Mouse (Mus musculus): ENCODE results near the gene Vav2.

Gene Vav2

DNA sequence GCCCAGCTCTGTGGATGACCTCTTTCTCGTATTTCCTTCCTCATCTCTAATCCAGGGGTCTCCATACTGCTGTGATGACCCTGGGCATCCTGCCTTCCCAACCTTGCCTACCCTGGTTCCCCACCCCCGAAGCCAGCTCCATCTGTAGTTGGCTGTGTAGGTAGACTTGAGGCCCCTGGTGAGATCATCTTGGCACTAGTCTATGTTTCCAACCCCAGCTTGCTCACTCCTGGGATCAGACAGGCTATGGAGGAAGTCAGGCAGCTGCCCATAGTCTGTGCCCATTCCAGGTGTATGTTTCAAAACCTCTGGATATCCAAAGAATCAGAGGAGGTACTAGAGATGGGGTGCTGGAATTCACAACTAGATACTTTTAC lies 179.4 kb downstream of the Vav2 start:
- in situ Hi-C loops (cut with MboI; ENCODE audit: low pct_unique_long_range_greater_than_20kb in 1 of 2, low sequenced_read_pairs in 2 of 2, unreplicated experiment in 1 of 2): no loop called here

DNA sequence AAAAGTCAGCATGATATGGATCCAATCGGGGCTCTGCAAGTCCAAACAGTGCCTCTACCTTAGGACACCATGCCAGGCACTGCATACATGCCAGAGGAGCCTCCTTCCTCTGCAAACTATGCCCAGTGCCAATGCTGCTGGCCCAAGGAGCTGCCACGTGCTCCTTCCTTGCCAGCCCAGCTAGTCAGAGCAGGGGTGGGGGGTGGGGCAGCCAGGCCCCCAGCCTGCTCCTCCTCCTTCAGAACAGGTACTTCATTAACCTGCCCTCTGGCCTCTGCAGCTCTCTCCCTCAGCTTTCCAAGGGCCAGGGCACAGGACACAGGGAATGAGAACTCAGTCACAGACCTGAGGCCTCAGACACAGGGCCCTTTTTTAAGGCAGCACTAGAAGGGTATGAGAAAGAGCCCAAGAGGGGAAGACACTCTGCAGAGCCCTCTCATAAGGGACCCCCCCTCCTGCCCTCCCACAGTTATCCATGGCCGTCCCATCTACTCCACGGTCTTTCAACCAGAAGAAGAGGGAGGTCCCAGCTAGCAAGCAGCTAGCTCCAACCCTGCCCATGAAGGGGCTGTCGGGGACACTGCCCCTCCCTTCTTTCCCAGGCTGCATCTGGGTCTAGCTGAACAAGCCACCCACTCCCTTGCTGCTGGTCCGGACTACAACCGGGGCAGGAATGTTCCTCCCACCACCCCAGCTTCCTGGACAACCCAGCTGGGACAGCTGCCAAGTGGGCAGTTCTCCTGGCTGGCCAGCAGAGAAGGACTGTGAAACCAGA lies 179.9 kb downstream of the Vav2 start:
- in situ Hi-C loops (cut with MboI; ENCODE audit: low pct_unique_long_range_greater_than_20kb in 1 of 2, low sequenced_read_pairs in 2 of 2, unreplicated experiment in 1 of 2): no loop called here

DNA sequence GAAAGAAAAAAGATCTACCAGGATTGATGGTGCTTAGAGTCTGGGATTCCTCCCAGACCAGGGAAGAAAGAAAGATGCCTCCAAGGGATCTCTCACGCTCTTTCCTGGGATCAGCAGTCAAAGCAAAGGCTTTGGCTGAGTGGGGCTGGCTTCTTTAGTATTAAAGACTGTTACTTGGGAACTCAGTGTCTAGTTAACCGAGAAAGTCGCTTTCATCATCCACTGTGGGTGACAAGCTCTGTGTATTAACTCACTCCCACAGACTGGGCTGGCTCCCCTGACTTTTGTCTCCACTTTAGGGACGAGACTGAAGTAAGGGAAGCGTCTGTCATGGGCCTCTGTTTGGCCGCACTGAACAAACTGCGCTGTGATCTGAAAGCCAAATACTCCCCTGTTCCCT lies 180.9 kb downstream of the Vav2 start:
- in situ Hi-C loops (cut with MboI; ENCODE audit: low pct_unique_long_range_greater_than_20kb in 1 of 2, low sequenced_read_pairs in 2 of 2, unreplicated experiment in 1 of 2): no loop called here

DNA sequence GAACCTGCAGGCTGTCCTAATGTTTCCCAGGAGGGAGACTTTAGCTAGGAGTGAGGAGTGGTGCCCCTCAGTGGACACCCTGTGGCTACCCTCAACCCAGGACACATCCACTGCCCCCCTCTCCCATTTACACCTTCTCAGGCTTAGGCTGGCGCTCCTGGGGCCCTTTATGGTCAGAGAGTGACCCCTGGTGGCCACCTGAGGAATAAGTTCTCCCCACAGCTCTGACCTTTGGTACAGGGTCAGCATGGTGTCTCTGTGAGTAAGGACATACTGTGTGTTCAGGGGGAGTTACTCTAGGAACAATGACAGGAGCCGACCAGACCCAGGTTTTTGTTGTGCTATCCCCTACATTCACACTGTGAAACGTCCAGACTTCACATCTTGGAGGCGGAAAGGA lies 189.5 kb downstream of the Vav2 start:
- in situ Hi-C loops (cut with MboI; ENCODE audit: low pct_unique_long_range_greater_than_20kb in 1 of 2, low sequenced_read_pairs in 2 of 2, unreplicated experiment in 1 of 2): loop anchor here (5.0 to 10.0 kb wide), 3 partner anchors 193 to 593 kb away; no protein-coding TSS in a partner anchor

DNA sequence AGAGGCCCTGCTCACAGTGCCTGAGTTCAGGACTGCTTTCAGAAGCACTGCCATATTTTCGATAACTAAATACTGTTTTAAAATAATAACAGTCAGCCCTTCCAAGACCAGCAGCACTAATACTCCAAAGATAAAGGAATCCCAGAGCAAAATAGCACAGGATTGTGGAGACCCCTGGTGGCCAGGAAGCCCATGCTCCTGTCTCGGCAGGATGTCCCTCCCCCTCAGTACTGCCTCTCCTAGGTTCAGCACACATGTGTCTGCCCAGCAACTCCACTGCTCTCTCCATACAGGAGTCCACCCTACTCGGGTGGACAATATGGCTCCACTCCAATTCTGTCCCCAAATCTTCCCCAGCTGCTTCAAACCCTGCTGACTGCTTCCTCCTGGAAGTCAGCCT lies 191.1 kb downstream of the Vav2 start:
- in situ Hi-C loops (cut with MboI; ENCODE audit: low pct_unique_long_range_greater_than_20kb in 1 of 2, low sequenced_read_pairs in 2 of 2, unreplicated experiment in 1 of 2): loop anchor here (5.0 to 10.0 kb wide), 3 partner anchors 191 to 591 kb away; no protein-coding TSS in a partner anchor

DNA sequence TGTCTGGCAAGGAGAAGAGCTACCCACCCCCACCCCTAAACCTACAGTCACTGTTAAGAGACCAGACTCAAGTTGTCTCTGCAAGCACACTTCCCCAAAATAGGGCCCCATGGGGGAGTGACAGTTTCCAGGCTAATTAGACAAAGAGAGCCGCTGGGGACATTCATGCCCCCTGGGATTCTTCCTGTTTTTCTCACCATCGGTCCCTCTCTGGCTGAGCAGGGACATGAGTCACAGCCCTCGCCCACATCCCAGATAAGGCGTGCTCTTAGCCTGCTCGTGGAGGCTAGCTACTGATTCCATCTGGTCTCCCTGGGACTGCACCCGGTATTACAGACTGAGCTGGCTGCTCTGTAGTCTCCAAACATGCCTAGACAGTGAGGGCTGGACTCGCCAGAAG lies 194.5 kb downstream of the Vav2 start:
- in situ Hi-C loops (cut with MboI; ENCODE audit: low pct_unique_long_range_greater_than_20kb in 1 of 2, low sequenced_read_pairs in 2 of 2, unreplicated experiment in 1 of 2): loop anchor here in 1 of 2 experiments (5.0 to 10.0 kb wide), 3 partner anchors 155 to 588 kb away; partner anchors contain the start of gene Adamtsl2

DNA sequence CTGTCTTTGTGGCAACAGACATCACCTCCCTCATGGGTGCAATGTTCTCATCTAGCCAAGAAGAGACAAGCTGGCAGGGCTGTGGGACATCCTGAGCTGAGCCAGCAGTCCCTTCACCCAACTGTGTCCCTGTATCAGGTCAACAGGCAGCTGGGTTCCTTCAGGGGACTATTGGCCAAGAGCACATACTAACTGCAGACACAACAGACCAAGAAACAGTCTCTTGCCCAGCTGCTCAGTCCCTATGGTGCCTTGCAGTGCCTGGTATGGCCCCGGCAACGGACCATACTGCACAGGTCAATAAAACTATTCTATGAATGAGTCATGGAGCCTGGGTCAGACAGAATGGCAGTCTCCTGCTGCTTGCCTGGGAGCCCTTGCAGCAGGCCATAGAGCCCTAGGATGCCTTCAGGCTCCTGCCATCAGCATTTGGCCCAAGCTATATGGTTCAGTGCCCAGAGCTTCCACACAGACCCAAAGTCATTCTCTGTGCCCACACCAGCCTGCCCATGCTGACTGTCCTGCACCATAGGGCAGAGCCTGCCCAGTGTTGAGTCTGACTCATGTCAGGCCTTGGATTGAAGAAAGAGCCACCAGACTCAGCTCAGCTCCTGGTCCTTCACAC lies 197.2 kb downstream of the Vav2 start:
- in situ Hi-C loops (cut with MboI; ENCODE audit: low pct_unique_long_range_greater_than_20kb in 1 of 2, low sequenced_read_pairs in 2 of 2, unreplicated experiment in 1 of 2): loop anchor here in 1 of 2 experiments (5.0 to 10.0 kb wide), 3 partner anchors 152 to 585 kb away; partner anchors contain the start of gene Adamtsl2

DNA sequence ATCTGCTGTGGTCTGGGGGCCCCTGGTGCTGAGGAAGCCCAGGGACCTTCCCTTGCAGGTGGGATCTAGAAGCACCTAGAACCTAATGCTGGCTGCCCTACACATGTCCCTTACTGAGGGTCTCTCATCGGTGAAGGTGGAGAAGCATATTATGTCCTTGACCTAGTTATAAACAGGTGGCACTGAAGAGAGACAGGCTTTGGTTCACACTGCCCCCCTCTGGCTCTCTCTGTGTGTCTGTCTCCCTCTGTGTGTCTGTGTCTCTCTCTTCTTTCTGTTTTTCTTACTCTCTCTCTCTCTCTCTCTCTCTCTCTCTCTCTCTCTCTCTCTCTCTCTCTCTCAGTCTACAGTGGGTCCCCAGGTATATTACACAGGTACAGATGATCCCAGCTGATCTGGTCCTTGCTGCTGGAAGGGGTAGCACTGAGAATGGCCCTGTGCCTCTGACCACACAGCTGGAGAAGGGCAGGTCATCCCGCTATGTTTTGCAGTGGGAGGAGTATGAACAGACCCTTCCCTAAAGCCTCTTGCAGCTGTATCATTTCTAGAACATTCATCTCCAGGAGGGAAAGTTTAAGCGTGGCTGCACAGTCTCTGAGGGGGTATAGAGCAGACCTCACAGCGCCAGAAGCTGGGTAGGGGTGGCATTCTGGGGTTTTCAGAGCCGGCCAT lies 197.9 kb downstream of the Vav2 start:
- in situ Hi-C loops (cut with MboI; ENCODE audit: low pct_unique_long_range_greater_than_20kb in 1 of 2, low sequenced_read_pairs in 2 of 2, unreplicated experiment in 1 of 2): no loop called here

DNA sequence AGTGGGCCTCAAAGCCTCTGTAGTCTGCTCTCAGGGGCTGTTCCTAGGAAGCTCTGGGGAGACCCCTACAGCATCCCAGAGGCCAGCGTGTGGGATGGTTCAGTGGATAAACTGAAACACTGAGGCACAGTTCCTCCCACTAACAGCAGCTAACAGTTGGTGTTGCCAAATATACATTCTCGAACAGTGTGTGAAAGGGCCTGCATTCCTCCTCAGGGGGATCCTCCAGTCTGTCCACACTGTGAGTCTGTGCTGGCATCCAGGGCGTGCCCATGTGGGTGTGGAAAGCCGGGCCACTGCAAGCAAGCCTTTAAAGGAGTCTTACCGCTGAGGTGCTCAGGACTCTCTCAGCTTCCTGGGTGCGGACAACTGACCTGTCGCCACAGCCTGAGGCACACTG lies 200.3 kb downstream of the Vav2 start:
- in situ Hi-C loops (cut with MboI; ENCODE audit: low pct_unique_long_range_greater_than_20kb in 1 of 2, low sequenced_read_pairs in 2 of 2, unreplicated experiment in 1 of 2): no loop called here

DNA sequence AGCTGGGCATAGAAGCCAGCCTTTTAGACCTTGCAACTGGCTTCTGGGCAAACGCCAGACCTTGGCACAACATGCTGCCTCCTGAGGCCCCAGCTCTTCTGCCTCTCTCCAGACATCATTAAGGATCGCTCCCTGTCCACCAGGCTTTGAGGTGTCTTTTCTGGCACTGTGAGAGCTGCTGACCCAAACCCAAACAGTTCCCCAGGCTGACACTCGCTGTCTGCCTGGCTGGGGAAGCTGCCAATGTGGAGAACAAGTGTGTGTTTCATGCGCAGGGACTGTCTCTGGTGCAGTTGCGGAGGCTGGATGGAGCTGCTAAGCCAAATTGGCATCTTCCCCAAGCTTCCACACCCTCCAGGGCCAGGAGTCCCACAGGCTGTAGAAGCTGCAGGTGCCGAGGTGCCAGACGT lies 203.8 kb downstream of the Vav2 start:
- in situ Hi-C loops (cut with MboI; ENCODE audit: low pct_unique_long_range_greater_than_20kb in 1 of 2, low sequenced_read_pairs in 2 of 2, unreplicated experiment in 1 of 2): no loop called here

DNA sequence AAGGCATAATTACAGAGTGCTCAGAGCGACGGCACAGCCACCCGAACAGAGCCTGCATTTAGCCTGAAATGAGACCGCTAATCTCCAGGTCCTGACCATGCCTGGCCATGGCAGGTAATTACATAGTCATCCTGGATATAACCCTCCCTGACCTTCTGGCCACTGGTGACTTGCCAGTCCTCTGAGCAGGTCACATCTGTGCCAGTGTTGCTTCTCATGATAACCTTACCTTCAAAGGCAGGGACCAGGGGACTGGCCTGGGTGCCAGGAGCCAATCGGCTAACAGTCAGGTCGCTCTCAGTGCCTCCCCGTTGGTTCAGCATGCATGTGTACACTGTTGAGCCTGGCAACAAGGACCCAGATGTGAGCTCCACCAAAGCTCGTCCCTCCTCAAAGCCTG lies 208.3 kb downstream of the Vav2 start:
- in situ Hi-C loops (cut with MboI; ENCODE audit: low pct_unique_long_range_greater_than_20kb in 1 of 2, low sequenced_read_pairs in 2 of 2, unreplicated experiment in 1 of 2): no loop called here

DNA sequence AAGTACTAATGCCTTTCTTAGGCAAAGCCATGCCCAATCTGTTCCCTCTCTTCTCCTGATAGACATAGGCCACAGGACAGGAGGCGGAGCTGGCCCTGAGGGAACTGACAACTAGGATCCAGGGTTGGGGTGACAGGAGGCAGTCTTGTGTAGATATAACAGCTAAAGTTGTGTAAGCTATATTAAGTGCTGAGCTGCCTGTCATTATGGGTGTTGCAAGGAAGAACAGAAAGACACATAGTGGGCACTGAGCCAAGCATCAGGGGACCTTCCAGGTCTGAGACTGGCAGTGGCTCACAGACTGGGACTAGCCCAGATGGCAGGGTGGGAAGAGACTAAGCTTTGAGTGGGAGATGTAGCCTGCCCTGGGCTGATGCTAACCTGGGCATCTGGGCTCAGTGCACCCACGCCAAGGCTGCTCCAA lies 208.7 kb downstream of the Vav2 start:
- in situ Hi-C loops (cut with MboI; ENCODE audit: low pct_unique_long_range_greater_than_20kb in 1 of 2, low sequenced_read_pairs in 2 of 2, unreplicated experiment in 1 of 2): no loop called here

DNA sequence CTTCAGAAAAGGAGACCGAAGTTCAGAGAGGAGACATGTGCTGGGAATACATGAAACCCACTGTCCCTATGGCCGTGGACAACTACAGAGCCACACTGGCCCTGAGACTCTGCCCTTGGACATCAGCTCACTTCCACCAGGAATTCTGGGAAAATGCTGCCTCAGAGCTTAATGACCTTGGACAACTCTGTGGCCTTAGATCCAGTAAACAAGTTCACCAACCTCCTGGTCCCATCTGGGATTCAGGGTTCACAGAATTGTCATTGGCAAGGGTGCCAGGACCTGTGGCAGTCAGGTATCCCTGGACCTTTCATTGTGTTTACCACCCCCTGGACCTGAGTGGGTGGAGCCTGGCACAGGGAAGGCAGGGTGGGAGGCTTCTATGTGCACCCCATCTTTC lies 211.3 kb downstream of the Vav2 start:
- in situ Hi-C loops (cut with MboI; ENCODE audit: low pct_unique_long_range_greater_than_20kb in 1 of 2, low sequenced_read_pairs in 2 of 2, unreplicated experiment in 1 of 2): no loop called here

Measured in mouse embryonic stem cell (cell line).